Mouse (Mus musculus): ENCODE measurements around the gene Srpk2. TPM values are rescaled to one million over a fixed set of nuclear protein-coding genes. Genes with fewer than 3 reads are reported as not detected.

Gene Srpk2
- polyA plus RNA-seq (2015; fragmentation: Nextera tagmentation; extraction: Ambion mirVana), result 41.9 and 46.5 TPM in 2 replicates

DNA sequence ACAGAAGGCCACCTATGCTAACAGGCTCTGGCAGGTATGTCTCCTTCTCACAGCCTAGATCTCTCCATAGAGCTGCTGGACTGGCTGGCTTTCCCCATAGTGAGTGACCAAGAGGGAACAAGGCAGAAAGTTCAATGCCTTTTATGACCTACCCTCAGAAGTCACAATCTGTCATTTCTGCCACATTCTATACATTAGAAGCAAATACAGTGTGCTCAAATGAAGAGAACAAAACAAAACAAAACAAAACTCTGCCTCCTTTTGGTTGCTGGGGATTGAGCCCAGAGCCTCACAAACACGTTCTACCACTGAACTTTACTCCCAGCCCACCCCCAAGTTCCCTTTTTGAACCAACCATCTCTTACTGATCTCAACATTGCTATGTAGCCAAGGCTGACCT lies at the start of gene Srpk2:
Gene Srpk2, minus strand, starts transcription at position 101 of the 400 bp plus-strand sequence.
- ATAC-seq (replicated peaks; ENCODE audit: low FRiP score, low read depth) (no peak), DNase-seq (ENCODE audit: low spot score) (no peak)
- Histone ChIP-seq H3K9ac (ENCODE audit: low read depth, low read length) (no peak within 1 kb of the TSS), H3K4me3 (replicated peaks; ENCODE audit: low read depth, low read length) (no peak within 1 kb of the TSS), H3K4me1 (replicated peaks; ENCODE audit: insufficient read depth, low read length) (no peaks in the 10 kb centered on the region), H3K9me3 (replicated peaks; ENCODE audit: low read length) (no peaks in the 10 kb centered on the region), H3K36me3 (ENCODE audit: insufficient read depth, low read length) (no peaks in the 10 kb centered on the region), H3K27ac (no peak within 1 kb of the TSS), H3K4me2 (ENCODE audit: low read length) (no peak within 1 kb of the TSS), H3K27me3 (ENCODE audit: insufficient read depth, low read length) (no peaks in the 10 kb centered on the region)
- WGBS, result 47% methylated on average over 1 of the region's 1 CpGs
- no peak for TF ChIP-seq CTCF (IDR thresholded peaks at IDR 0.05; ENCODE audit: low read depth)

GRCm38 (mm10) chr5:23721956-23722355 lies 37.5 kb upstream of the Srpk2 start:
- H3K27ac ChIP-seq, result no peak overlapping the region
- H3K9me3 ChIP-seq (replicated peaks; ENCODE audit: low read length), result no peaks in the 10 kb centered on the region
- 92% methylated on average over 2 of the region's 2 CpGs for WGBS
- H3K36me3 ChIP-seq (ENCODE audit: insufficient read depth, low read length), result no peaks in the 10 kb centered on the region
- H3K4me1 ChIP-seq (replicated peaks; ENCODE audit: insufficient read depth, low read length), result no peaks in the 10 kb centered on the region
- no peak for TF ChIP-seq CTCF (IDR thresholded peaks at IDR 0.05; ENCODE audit: low read depth)
- ATAC-seq (replicated peaks; ENCODE audit: low FRiP score, low read depth) (no peak), DNase-seq (ENCODE audit: low spot score) (no peak)
- no peak overlapping the region for H3K9ac ChIP-seq (ENCODE audit: low read depth, low read length)
- no peak overlapping the region for H3K4me2 ChIP-seq (ENCODE audit: low read length)
- H3K4me3 ChIP-seq (replicated peaks; ENCODE audit: low read depth, low read length), result no peak overlapping the region
- H3K27me3 ChIP-seq (ENCODE audit: insufficient read depth, low read length), result no peaks in the 10 kb centered on the region

DNA sequence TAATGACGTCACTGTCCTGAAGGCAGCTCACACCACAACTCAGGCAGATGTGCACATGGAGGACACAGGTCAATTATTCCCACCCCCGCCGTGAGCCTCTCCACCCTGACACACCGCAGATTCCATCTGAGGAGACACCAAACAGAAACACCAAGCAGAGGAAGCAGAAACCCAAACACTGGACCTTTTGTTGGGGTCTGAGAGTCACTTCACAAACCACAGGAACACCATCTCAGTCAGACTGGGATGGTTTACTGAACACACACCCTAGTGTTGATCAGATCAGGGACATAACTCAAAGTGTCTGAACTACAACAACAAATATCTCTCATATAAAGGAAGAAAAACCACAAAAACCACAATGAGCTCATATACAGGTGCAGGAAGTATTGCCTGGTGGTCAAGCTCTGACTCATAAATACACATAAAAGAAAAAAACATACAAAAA lies 34.5 kb upstream of the Srpk2 start:
- no peak for DNase-seq (ENCODE audit: low spot score)
- no peak for ATAC-seq (replicated peaks; ENCODE audit: low FRiP score, low read depth)
- Histone ChIP-seq H3K4me2 (ENCODE audit: low read length) (no peak overlapping the region), H3K36me3 (ENCODE audit: insufficient read depth, low read length) (no peaks in the 10 kb centered on the region), H3K9ac (ENCODE audit: low read depth, low read length) (no peak overlapping the region), H3K4me3 (replicated peaks; ENCODE audit: low read depth, low read length) (no peak overlapping the region), H3K27ac (no peak overlapping the region), H3K4me1 (replicated peaks; ENCODE audit: insufficient read depth, low read length) (no peaks in the 10 kb centered on the region), H3K27me3 (ENCODE audit: insufficient read depth, low read length) (no peaks in the 10 kb centered on the region), H3K9me3 (replicated peaks; ENCODE audit: low read length) (no peaks in the 10 kb centered on the region)
- 79% methylated on average over 4 of the region's 4 CpGs for WGBS
- no peak for TF ChIP-seq CTCF (IDR thresholded peaks at IDR 0.05; ENCODE audit: low read depth)

DNA sequence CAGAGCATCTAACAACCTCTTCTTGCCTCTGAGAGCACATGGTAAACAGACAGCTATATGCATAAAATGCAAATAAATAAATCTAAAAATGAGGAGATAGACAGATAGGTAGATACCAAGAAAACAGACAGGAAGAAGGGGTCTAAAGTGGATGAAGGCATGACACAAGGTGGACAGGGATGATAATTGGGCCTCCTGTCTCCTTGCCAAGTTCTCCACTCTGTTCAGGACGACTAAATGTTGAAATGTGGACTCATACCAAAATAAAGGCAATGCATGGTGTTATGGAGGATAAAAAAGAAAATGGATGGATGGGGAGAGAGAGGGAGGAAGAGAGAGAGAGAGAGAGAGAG lies 33.7 kb upstream of the Srpk2 start:
- Histone ChIP-seq H3K4me2 (ENCODE audit: low read length) (no peak overlapping the region), H3K27me3 (ENCODE audit: insufficient read depth, low read length) (no peaks in the 10 kb centered on the region), H3K4me3 (replicated peaks; ENCODE audit: low read depth, low read length) (no peak overlapping the region), H3K27ac (no peak overlapping the region), H3K36me3 (ENCODE audit: insufficient read depth, low read length) (no peaks in the 10 kb centered on the region), H3K9me3 (replicated peaks; ENCODE audit: low read length) (no peaks in the 10 kb centered on the region), H3K4me1 (replicated peaks; ENCODE audit: insufficient read depth, low read length) (no peaks in the 10 kb centered on the region), H3K9ac (ENCODE audit: low read depth, low read length) (no peak overlapping the region)
- DNase-seq (ENCODE audit: low spot score), result no peak
- no peak for TF ChIP-seq CTCF (IDR thresholded peaks at IDR 0.05; ENCODE audit: low read depth)
- WGBS, result 71% methylated on average over 1 of the region's 1 CpGs
- ATAC-seq (replicated peaks; ENCODE audit: low FRiP score, low read depth), result no peak

- H3K4me1 ChIP-seq (replicated peaks; ENCODE audit: insufficient read depth, low read length), result no peaks in the 10 kb centered on the region
- H3K9ac ChIP-seq (ENCODE audit: low read depth, low read length), result no peak overlapping the region
- TF ChIP-seq CTCF (IDR thresholded peaks at IDR 0.05; ENCODE audit: low read depth), result no peak
- ATAC-seq (replicated peaks; ENCODE audit: low FRiP score, low read depth) (no peak), DNase-seq (ENCODE audit: low spot score) (no peak)
- 81% methylated on average over 3 of the region's 3 CpGs for WGBS
- H3K36me3 ChIP-seq (ENCODE audit: insufficient read depth, low read length), result no peaks in the 10 kb centered on the region
- H3K4me2 ChIP-seq (ENCODE audit: low read length), result no peak overlapping the region
- H3K4me3 ChIP-seq (replicated peaks; ENCODE audit: low read depth, low read length), result no peak overlapping the region
- no peak overlapping the region for H3K27ac ChIP-seq
- no peaks in the 10 kb centered on the region for H3K27me3 ChIP-seq (ENCODE audit: insufficient read depth, low read length)
- no peaks in the 10 kb centered on the region for H3K9me3 ChIP-seq (replicated peaks; ENCODE audit: low read length)
Observed at GRCm38 (mm10) chr5:23717469-23718181, 33.2 kb upstream of the Srpk2 start.

DNA sequence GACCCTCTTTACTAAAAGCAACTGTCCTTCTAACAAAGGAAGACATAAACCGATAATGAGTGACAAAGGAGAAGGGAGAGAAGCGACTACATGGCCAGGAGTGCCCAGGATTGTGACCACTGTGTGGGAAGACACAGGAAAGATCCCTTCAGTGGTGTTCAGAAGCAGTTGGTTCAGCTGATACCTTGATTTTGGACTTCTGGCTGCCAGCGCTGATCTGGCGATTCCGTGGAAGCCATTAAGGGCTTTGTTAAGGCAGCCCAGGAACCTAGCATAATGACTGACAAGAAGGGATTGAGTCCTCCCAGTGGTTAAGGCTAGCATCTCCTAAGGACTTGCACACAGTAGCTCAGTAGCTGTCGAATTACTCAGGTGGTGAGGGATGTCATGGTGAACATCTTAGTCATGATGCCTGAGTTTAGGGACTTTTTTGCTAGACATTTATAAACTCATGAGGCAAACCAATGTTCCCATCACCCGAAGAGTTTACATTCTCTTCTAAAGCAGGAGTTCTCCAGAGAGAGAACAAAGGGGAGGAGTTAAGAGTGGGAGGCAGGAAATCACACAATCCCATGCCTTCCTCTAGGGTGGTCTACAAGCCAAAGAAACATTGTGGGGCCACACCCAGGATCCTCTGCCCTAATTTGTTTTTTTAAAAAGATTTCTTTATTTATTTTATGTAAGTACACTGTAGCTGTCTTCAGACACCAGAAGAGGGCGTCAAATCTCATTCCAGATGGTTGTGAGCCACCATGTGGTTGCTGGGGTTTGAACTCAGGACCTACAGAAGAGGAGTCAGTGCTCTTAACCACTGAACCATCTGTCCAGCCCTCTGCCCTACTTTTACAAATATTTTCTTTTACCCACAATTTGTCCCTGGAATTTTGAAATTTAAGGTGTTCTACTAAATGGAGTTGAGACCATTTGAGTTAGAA lies 29.3 kb upstream of the Srpk2 start:
- 90% methylated on average over 8 of the region's 8 CpGs for WGBS
- no peak for TF ChIP-seq CTCF (IDR thresholded peaks at IDR 0.05; ENCODE audit: low read depth)
- no peak for ATAC-seq (replicated peaks; ENCODE audit: low FRiP score, low read depth)
- peaks cover 12% of the 10 kb centered on the region for H3K36me3 ChIP-seq (ENCODE audit: insufficient read depth, low read length)
- no peaks in the 10 kb centered on the region for H3K9me3 ChIP-seq (replicated peaks; ENCODE audit: low read length)
- DNase-seq (ENCODE audit: low spot score), result no peak
- no peaks in the 10 kb centered on the region for H3K4me1 ChIP-seq (replicated peaks; ENCODE audit: insufficient read depth, low read length)
- H3K27ac ChIP-seq, result no peak overlapping the region
- H3K4me3 ChIP-seq (replicated peaks; ENCODE audit: low read depth, low read length), result no peak overlapping the region
- H3K27me3 ChIP-seq (ENCODE audit: insufficient read depth, low read length), result no peaks in the 10 kb centered on the region
- no peak overlapping the region for H3K9ac ChIP-seq (ENCODE audit: low read depth, low read length)
- H3K4me2 ChIP-seq (ENCODE audit: low read length), result no peak overlapping the region
